Mouse (Mus musculus) limb, embryonic 10.5 days (tissue): ENCODE measurements around the gene Aunip. TPM values are rescaled to one million over a fixed set of nuclear protein-coding genes. Genes with fewer than 3 reads are reported as not detected.
"Not testable (repeated sequence)": the region's sequence is repeated elsewhere in the genome, so short reads cannot be mapped to it uniquely, and the experiment has no call there.

Source experiments
- DNase-seq: peaks from one replicate; pipeline ENCODE4 v3.0.0-alpha.2; 2017; ENCODE audit warnings: low spot score
- H3K27ac ChIP-seq: fragments of 300-500 bp; sonication (generic); 2 replicates; pipeline ENCODE4 v1.5.1; 2016; ENCODE audit warnings: mild to moderate bottlenecking
- H3K27me3 ChIP-seq: fragments of 300-500 bp; sonication (generic); 2 replicates; pipeline ENCODE4 v1.6.1; 2016; ENCODE audit warnings: low read depth, mild to moderate bottlenecking; ENCODE audit not compliant: poor library complexity, severe bottlenecking
- H3K36me3 ChIP-seq: fragments of 300-500 bp; sonication (generic); 2 replicates; pipeline ENCODE4 v1.6.1; 2016; ENCODE audit warnings: mild to moderate bottlenecking, moderate library complexity
- H3K4me1 ChIP-seq: fragments of 300-500 bp; sonication (generic); 2 replicates; pipeline ENCODE4 v1.6.1; 2016
- H3K4me3 ChIP-seq: fragments of 300-500 bp; sonication (generic); 2 replicates; pipeline ENCODE4 v1.5.1; 2016; ENCODE audit warnings: mild to moderate bottlenecking, moderate library complexity
- H3K9me3 ChIP-seq: fragments of 300-500 bp; sonication (generic); replicated peaks from 2 replicates; pipeline ENCODE4 v1.6.1; 2016; ENCODE audit warnings: mild to moderate bottlenecking
- WGBS: fragments of 180-500 bp; shearing (Covaris S2); methylation state at CpG from one replicate; pipeline ENCODE4 v1.1.7; 2016; 5-methylcytosine and 5-hydroxymethylcytosine counted together
- polyA plus RNA-seq: library from polyadenylated mRNA; unstranded; fragments of >200 nt; fragmentation: Nextera tagmentation; extraction: Ambion mirVana; gene quantifications from 2 replicates; pipeline ENCODE4 v1.2.1, GENCODE M21; 2016

Gene Aunip
- polyA plus RNA-seq, 1 experiment from 2014 or later = 21.9 TPM

DNA sequence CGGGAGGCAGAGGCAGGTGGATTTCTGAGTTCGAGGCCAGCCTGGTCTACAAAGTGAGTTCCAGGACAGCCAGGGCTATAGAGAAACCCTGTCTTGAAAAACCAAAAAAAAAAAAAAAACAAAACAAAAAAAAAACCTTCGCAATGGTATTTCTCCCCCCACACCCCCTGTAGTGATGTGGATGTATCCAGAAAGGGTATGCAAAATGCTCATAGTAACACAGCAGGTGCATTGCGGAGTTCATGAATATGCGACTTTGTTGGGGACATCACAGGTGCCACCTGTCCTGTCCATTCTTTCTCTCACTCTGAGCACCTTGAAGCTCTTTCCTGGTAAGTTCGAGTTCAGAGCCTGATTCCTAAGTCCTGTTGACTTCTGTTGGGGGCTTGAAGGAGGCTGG lies 16.6 kb upstream of the Aunip start:
- H3K36me3 ChIP-seq, H3K4me3 ChIP-seq, H3K27ac ChIP-seq, H3K9me3 ChIP-seq, DNase-seq: not testable (repeated sequence)
- H3K27me3 ChIP-seq = peaks cover 20% of the 10 kb centered on the region
- peaks cover 24% of the 10 kb centered on the region for H3K4me1 ChIP-seq
- WGBS = 88% methylated on average over 6 of the region's 6 CpGs

DNA sequence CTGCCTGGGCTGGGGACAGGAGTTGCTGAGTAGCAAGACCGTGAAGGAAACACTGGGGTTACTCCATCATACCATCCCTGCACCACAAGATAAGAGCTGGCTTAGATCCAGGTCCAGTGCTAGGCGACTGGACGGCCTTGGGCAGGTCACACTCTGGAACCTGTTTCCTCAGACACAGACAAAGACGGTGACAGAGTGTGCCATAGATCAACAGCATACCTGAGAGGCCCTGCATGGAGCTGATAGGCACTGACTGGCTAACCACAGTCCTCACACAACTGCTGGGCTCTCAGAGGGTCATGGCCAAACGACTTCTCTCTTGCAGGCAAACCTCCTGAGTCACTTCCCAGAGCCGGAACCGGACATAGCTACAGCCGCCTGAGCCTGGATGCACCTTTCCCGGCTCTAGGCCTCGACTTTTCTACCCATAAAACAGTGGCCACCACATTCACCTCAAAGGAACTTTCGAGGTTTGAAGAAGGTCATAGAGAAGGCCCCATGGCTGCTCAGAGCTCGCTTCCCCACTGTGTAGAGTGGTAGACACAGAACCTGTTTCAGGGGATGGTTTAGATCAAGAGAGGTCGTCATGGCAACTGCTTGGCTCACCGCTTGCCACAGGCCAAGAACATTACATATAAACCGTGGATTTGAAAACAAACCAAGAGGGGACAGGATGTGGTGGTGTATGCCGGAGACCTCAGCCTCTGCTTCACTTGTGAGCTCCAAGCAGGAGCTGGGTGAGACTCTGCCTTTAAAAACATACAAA lies 15.8 kb upstream of the Aunip start:
- Histone ChIP-seq H3K9me3 (no peaks in the 10 kb centered on the region), H3K27ac (0 out of 2 replicates have a peak overlapping the region, but pooled peaks have one; percentile 1), H3K4me1 (peaks cover 24% of the 10 kb centered on the region), H3K27me3 (peaks cover 20% of the 10 kb centered on the region), H3K4me3 (no peak overlapping the region), H3K36me3 (no peaks in the 10 kb centered on the region)
- DNase-seq = no peak
- 80% methylated on average over 16 of the region's 16 CpGs for WGBS

DNA sequence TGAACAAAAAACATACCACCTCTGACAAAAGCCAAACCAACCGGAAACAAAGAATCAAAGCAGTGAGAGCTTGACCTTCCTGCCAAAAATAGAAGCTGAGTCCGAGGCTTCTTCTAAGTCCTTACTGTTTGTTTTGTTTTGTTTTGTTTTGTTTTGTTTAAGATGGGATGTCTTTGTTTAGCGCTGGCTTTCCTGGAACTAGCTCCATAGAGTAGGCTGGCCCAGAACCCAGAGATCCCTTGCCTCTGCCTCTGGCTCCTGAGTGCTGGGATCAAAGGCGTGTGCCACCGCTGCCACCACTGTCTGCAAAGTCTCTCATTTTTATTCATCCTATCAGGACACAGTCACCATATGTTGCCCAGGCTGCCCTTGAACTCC lies 15.3 kb upstream of the Aunip start:
- Histone ChIP-seq H3K4me1 (peaks cover 24% of the 10 kb centered on the region), H3K4me3 (no peak overlapping the region), H3K27me3 (peaks cover 20% of the 10 kb centered on the region), H3K27ac (0 out of 2 replicates have a peak overlapping the region, but pooled peaks have one; percentile 1), H3K9me3 (no peaks in the 10 kb centered on the region), H3K36me3 (no peaks in the 10 kb centered on the region)
- WGBS = 85% methylated on average over 5 of the region's 5 CpGs
- DNase-seq = no peak

DNA sequence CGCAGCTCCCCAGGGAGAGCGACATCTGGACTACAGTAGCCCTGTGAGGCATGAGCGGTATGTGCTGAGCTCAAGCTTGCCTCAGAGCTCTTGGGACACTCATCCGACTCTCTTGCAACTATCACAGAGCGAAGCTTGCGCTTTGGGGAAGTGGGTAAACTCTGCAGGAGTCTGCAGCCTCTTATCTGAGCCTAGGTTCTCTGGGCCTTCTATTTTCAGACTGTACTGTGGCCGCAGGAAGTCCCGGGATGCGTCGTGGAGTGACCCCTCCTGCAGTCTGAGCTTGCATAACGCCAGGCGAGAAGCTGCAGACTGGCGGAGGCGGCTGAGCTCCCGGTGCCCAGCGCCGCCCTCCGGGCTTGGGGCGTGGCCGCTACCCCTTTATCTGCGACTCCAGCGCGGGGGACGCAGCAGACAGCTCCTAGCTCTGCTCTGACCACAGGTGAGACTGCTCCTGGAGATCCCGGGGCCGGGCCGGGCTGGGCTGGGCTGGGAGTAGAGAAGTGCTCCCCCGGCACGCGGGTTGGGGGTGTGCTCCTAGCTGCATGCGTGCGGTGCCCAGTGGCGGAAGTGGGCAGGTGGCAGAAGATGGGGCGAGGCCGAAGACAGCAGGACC lies 14.1 kb upstream of the Aunip start, which contains the start of gene Paqr7:
Gene Paqr7, plus strand, starts transcription at position 103 of the 616 bp plus-strand sequence.
- peak; percentile 62 for DNase-seq
- Histone ChIP-seq H3K36me3 (no peaks in the 10 kb centered on the region), H3K27ac (peak within 1 kb of the TSS; percentile 78), H3K4me3 (peak within 1 kb of the TSS; percentile 72), H3K9me3 (no peaks in the 10 kb centered on the region), H3K27me3 (peaks cover 20% of the 10 kb centered on the region), H3K4me1 (peaks cover 24% of the 10 kb centered on the region)
- 3% methylated on average over 35 of the region's 35 CpGs for WGBS

DNA sequence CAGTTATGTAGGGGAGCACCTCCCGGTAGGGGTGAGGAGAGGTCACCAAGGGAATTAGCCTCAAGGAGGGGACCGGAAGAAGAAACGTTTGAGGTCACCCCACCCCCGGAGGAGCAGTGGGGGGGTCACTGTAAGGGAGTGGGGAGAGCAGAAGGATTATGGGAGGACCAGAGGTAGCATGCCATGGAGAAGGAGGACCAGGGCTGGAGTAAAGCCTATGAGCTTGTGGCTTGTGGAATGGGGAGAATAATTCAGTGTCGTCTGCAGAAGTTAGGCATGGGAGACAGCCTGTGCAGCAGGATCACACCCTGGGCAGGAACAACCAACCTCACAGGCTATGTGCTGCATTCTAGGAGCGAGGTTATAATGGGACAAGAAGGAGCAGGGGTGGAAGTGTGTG lies 13.6 kb upstream of the Aunip start:
- 16% methylated on average over 6 of the region's 6 CpGs for WGBS
- Histone ChIP-seq H3K4me3 (peak overlapping the region; percentile 72), H3K27me3 (peaks cover 20% of the 10 kb centered on the region), H3K9me3 (no peaks in the 10 kb centered on the region), H3K4me1 (peaks cover 24% of the 10 kb centered on the region), H3K36me3 (no peaks in the 10 kb centered on the region), H3K27ac (peak overlapping the region; percentile 78)
- DNase-seq = no peak

DNA sequence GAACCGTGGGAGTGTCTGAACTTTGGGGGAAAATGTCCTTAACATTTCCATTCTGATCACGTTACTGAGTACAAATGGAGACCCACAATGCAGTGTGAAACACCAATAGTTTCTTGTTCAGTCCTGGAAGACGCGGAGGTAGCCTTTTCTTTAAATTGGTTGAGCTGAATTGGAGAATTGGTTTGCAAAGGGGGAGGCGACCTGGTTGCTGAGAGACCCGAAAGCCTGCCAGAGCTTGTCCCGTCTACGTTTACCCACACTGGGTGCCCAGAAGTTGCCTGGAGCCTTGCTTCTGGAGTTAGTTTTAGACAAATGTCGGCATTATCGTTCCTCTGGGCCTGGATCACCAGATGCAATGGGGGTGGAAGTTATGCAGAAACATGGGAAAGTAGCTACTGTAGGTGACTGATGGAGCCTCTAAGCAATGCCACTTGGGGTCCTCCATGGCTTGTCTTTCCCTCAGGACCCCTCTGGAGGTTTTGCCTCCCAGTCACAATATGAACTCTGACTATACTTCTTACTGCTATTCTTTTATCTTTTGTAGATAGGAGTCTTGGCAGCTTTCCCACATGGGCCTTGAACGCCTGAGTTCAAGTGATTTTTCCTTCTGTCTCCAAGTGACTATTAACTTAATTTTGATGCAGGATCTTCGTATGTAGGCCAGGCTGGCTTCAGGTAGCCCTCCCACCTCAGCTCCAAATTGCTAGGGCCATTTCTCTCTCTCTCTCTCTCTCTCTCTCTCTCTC lies 12.6 kb upstream of the Aunip start:
- Histone ChIP-seq H3K4me3 (no peak overlapping the region), H3K4me1 (peaks cover 24% of the 10 kb centered on the region), H3K36me3 (no peaks in the 10 kb centered on the region), H3K9me3 (no peaks in the 10 kb centered on the region), H3K27ac (no peak overlapping the region), H3K27me3 (peaks cover 20% of the 10 kb centered on the region)
- WGBS = 84% methylated on average over 12 of the region's 12 CpGs
- no peak for DNase-seq

DNA sequence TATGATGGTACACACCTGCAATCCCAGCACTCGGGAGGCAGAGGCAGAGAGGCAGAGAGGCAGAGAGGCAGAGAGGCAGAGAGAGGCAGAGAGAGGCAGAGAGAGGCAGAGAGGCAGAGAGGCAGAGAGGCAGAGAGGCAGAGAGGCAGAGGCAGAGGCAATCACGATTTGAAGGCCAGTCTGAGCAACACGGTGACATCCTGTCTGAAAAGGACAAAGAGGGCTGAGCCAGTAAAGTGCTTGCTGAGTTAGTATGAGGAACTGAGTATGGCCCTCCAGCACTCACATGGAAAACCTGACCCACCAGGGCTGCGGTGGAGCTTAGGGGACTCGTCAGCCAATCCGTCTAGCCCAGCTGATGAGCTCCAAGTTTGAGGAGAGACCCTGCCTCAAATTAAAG lies 11.8 kb upstream of the Aunip start:
- peaks cover 24% of the 10 kb centered on the region for H3K4me1 ChIP-seq
- not testable (repeated sequence) for H3K9me3 ChIP-seq, DNase-seq, H3K27ac ChIP-seq, H3K4me3 ChIP-seq, H3K36me3 ChIP-seq
- peaks cover 20% of the 10 kb centered on the region for H3K27me3 ChIP-seq
- 89% methylated on average over 6 of the region's 6 CpGs for WGBS

DNA sequence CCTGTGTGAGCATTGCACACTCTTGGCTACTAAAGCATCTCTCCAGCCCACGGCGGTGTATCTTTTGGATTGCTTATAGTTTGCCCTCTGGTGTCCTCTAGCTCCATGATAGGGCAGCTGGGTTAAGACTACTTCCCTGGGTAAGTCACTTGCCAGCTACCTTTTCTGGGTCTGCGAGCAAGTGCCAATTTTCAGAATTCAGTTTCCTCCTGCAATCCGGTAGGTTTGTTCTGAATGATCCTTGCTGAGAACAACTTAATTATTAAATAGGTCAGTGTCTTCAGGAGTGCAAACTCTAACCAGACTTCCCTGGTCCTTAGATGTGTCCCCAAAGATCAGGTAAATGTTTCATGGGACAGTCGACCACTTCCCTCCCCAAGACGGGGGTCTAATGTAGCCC lies 9.7 kb upstream of the Aunip start:
- no peaks in the 10 kb centered on the region for H3K9me3 ChIP-seq
- WGBS = 95% methylated on average over 6 of the region's 6 CpGs

DNA sequence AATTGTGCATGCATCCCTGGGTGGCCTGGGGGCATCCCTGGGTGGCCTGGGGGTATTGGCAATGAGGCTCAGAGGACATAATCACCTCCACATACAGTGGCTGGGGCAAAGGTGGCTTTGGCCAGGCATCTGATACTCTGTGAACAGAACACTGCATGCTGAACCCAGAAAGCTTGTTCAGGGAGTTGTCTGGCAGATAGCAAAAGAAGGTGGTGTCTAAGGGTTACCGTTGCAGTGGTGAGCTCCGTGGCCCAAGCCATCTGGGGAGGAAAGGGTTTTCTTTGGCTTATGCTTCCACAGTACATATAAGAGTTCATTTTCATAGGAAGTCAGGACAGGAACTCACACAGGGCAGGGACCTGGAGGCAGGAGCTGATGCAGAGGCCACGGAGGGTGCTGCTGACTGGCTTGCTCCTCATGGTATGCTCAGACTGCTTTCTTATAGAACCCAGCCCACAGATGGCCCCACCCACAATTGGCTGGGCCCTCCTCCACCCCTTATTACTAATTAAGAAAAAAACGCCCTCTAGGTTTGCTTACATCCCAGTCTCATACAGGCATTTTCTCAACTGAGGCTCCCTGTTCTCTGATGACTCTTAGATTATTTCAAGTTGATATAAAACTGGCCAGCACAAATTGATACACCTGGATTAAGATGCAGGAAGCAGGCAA lies 7.0 kb upstream of the Aunip start:
- Histone ChIP-seq H3K27ac (no peak overlapping the region), H3K27me3 (no peaks in the 10 kb centered on the region), H3K36me3 (no peaks in the 10 kb centered on the region), H3K9me3 (no peaks in the 10 kb centered on the region), H3K4me3 (no peak overlapping the region), H3K4me1 (no peaks in the 10 kb centered on the region)
- WGBS = 79% methylated on average over 4 of the region's 4 CpGs
- DNase-seq = no peak

More for the DNA sequence above, 9.7 kb upstream of the Aunip start:
- no peak overlapping the region for H3K27ac ChIP-seq
- H3K4me3 ChIP-seq = no peak overlapping the region
- no peak for DNase-seq
- peaks cover 14% of the 10 kb centered on the region for H3K4me1 ChIP-seq
- H3K27me3 ChIP-seq = peaks cover 20% of the 10 kb centered on the region
- H3K36me3 ChIP-seq = no peaks in the 10 kb centered on the region

DNA sequence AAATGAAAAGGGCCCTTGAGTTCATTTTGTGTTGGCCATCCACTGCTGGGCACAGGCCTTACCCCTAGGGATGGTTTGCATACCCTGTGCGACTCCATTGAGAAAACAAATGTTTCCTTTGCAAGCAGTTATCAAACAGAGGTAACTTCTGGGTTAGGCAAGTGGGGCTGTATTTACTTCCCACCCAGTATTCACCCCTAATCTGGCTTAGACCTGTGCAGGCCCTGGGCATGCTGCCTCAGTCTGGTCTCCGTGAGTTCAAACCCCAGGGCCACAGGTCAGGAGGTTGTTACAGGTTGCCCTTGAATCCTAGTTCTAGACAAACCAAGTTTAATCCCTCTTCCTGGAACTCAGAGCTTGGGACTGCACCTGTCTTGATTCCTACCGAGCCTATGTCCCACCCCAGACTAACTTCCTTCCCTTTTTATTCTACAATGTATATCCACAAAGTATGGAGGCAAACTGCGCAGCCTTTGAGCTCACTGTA lies 5.5 kb upstream of the Aunip start:
- Histone ChIP-seq H3K27ac (no peak overlapping the region), H3K4me1 (no peaks in the 10 kb centered on the region), H3K9me3 (no peaks in the 10 kb centered on the region), H3K36me3 (no peaks in the 10 kb centered on the region), H3K4me3 (no peak overlapping the region), H3K27me3 (no peaks in the 10 kb centered on the region)
- 92% methylated on average over 4 of the region's 4 CpGs for WGBS
- DNase-seq = no peak

DNA sequence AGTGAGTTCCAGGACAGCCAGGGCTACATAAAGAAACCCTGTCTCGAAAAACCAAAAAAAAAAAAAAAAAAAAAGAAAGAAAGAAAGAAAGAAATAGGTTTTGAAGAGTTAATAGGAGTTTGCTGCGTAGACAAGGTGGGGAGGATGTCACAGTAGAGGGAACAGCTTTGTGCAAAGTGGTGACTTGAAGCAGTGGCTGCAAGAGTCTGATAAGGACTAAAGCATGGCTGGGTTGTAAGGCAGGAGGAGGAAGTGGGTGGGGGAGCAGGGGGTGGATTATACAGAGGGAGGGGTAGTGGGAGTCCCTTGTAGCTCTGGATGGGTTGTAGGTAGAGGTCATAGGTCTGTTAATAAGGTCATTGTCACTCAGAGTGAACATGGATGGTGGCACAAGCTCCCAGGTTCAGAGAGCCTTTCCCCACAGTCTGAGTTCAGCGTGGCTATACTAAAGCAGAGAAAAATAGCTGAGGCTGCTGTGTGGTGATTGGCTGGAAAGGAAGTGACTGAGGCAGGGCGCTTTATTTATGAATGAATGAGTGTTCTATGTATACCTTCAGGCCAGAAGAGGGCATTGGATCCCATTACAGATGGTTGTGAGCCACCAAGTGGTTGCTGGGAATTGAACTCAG lies 4.7 kb upstream of the Aunip start:
- WGBS = 86% methylated on average over 3 of the region's 4 CpGs
- no peaks in the 10 kb centered on the region for H3K9me3 ChIP-seq
- no peak overlapping the region for H3K4me3 ChIP-seq
- H3K4me1 ChIP-seq = 0 out of 2 replicates have a peak, but pooled peaks cover 3% of the 10 kb centered on the region
- H3K27me3 ChIP-seq = no peaks in the 10 kb centered on the region
- DNase-seq = no peak
- no peak overlapping the region for H3K27ac ChIP-seq
- H3K36me3 ChIP-seq = no peaks in the 10 kb centered on the region

DNA sequence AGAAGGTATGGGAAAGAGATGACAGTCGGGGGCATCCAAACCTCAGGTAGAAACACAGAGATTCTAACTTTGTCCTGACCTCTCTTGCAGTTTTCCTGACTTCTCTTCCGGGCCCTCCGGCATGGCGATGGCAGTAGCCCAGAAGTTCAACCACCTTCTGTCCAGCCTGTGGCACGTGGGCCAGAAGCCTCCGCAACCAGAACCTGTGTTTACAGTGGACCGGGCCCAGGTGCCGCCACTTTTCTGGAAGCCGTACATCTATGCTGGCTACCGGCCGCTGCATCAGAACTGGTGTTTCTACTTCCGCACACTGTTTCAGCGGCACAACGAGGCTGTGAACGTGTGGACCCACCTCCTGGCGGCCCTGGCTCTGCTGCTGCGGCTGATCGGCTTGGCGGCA lies 4.1 kb upstream of the Aunip start:
- H3K36me3 ChIP-seq = no peaks in the 10 kb centered on the region
- DNase-seq = no peak
- H3K27me3 ChIP-seq = no peaks in the 10 kb centered on the region
- no peaks in the 10 kb centered on the region for H3K9me3 ChIP-seq
- no peak overlapping the region for H3K27ac ChIP-seq
- peaks cover 10% of the 10 kb centered on the region for H3K4me1 ChIP-seq
- WGBS = 88% methylated on average over 19 of the region's 19 CpGs
- no peak overlapping the region for H3K4me3 ChIP-seq
